Mouse (Mus musculus): ENCODE data around the gene Spo11. TPM values are rescaled to one million over a fixed set of nuclear protein-coding genes. Genes with fewer than 3 reads are reported as not detected.

The Spo11 gene
- polyA plus RNA-seq, 1 experiment from 2014 or later, result 0.26 TPM

GRCm38 (mm10) chr2:173035653-173036052, 58.2 kb downstream of the Spo11 start:
- no peak for ATAC-seq (ENCODE audit: insufficient number of reproducible peaks, low FRiP score)
- H3K9me3 ChIP-seq (replicated peaks), result no peaks in the 10 kb centered on the region
- H3K9ac ChIP-seq, result no peak overlapping the region
- no peak overlapping the region for H3K4me3 ChIP-seq
- peaks cover 55% of the 10 kb centered on the region for H3K36me3 ChIP-seq
- peak overlapping the region; percentile 25; the same call in 1 of the 2 replicates for H3K4me2 ChIP-seq
- 82% methylated on average over 5 of the region's 5 CpGs for WGBS
- H3K27ac ChIP-seq (ENCODE audit: poor library complexity, severe bottlenecking), result peak overlapping the region; percentile 70
- peaks cover 51% of the 10 kb centered on the region for H3K4me1 ChIP-seq (replicated peaks)
- no peaks in the 10 kb centered on the region for H3K27me3 ChIP-seq (replicated peaks)

- Histone ChIP-seq H3K9ac (0 out of 2 replicates have a peak overlapping the region, but pooled peaks have one; percentile 22), H3K4me3 (no peak overlapping the region), H3K4me1 (replicated peaks) (peaks cover 47% of the 10 kb centered on the region), H3K9me3 (replicated peaks) (no peaks in the 10 kb centered on the region), H3K4me2 (peak overlapping the region; percentile 25), H3K27me3 (replicated peaks) (no peaks in the 10 kb centered on the region), H3K36me3 (peaks cover 51% of the 10 kb centered on the region), H3K27ac (ENCODE audit: poor library complexity, severe bottlenecking) (peak overlapping the region; percentile 70)
- whole genome bisulfite sequencing, result 84% methylated on average over 5 of the region's 5 CpGs
- no peak for ATAC-seq (ENCODE audit: insufficient number of reproducible peaks, low FRiP score)
Observed at GRCm38 (mm10) chr2:173036055-173036454, 58.6 kb downstream of the Spo11 start.

- Histone ChIP-seq H3K4me3 (no peak overlapping the region), H3K36me3 (peaks cover 45% of the 10 kb centered on the region), H3K27ac (ENCODE audit: poor library complexity, severe bottlenecking) (peak overlapping the region; percentile 70), H3K4me1 (replicated peaks) (peaks cover 47% of the 10 kb centered on the region), H3K4me2 (peak overlapping the region; percentile 25), H3K9me3 (replicated peaks) (no peaks in the 10 kb centered on the region), H3K9ac (no peak overlapping the region), H3K27me3 (replicated peaks) (no peaks in the 10 kb centered on the region)
- 47% methylated on average over 4 of the region's 4 CpGs for WGBS
- no peak for ATAC-seq (ENCODE audit: insufficient number of reproducible peaks, low FRiP score)
Observed at GRCm38 (mm10) chr2:173036611-173037010, 59.1 kb downstream of the Spo11 start.

GRCm38 (mm10) chr2:173037347-173037746, 59.8 kb downstream of the Spo11 start:
- peaks cover 38% of the 10 kb centered on the region for H3K36me3 ChIP-seq
- 61% methylated on average over 5 of the region's 5 CpGs for WGBS
- no peak overlapping the region for H3K9ac ChIP-seq
- H3K4me2 ChIP-seq, result peak overlapping the region; percentile 11; the same call in 1 of the 2 replicates
- peak overlapping the region; percentile 70 for H3K27ac ChIP-seq (ENCODE audit: poor library complexity, severe bottlenecking)
- no peak overlapping the region for H3K4me3 ChIP-seq
- H3K4me1 ChIP-seq (replicated peaks), result peaks cover 47% of the 10 kb centered on the region
- H3K27me3 ChIP-seq (replicated peaks), result no peaks in the 10 kb centered on the region
- no peaks in the 10 kb centered on the region for H3K9me3 ChIP-seq (replicated peaks)
- 0 out of 2 replicates have a peak, but pooled peaks have one; percentile 10 for ATAC-seq (ENCODE audit: insufficient number of reproducible peaks, low FRiP score)

- H3K9me3 ChIP-seq (replicated peaks), result no peaks in the 10 kb centered on the region
- H3K9ac ChIP-seq, result no peak overlapping the region
- no peak overlapping the region for H3K4me3 ChIP-seq
- H3K4me2 ChIP-seq, result peak overlapping the region; percentile 13; the same call in 1 of the 2 replicates
- no peaks in the 10 kb centered on the region for H3K27me3 ChIP-seq (replicated peaks)
- peak overlapping the region; percentile 70 for H3K27ac ChIP-seq (ENCODE audit: poor library complexity, severe bottlenecking)
- peaks cover 31% of the 10 kb centered on the region for H3K36me3 ChIP-seq
- 47% methylated on average over 7 of the region's 7 CpGs for WGBS
- H3K4me1 ChIP-seq (replicated peaks), result peaks cover 54% of the 10 kb centered on the region
- peak; percentile 85 for ATAC-seq (ENCODE audit: insufficient number of reproducible peaks, low FRiP score)
Observed at GRCm38 (mm10) chr2:173037827-173038607, 60.5 kb downstream of the Spo11 start.

- no peak for ATAC-seq (ENCODE audit: insufficient number of reproducible peaks, low FRiP score)
- WGBS, result 92% methylated on average over 4 of the region's 4 CpGs
Observed at GRCm38 (mm10) chr2:173039041-173039440, 61.5 kb downstream of the Spo11 start.

GRCm38 (mm10) chr2:173040803-173041202, 63.3 kb downstream of the Spo11 start:
- H3K4me1 ChIP-seq (replicated peaks), result peaks cover 52% of the 10 kb centered on the region

More at GRCm38 (mm10) chr2:173039041-173039440, 61.5 kb downstream of the Spo11 start:
- Histone ChIP-seq H3K27ac (ENCODE audit: poor library complexity, severe bottlenecking) (peak overlapping the region; percentile 32), H3K4me1 (replicated peaks) (peaks cover 57% of the 10 kb centered on the region), H3K36me3 (peaks cover 21% of the 10 kb centered on the region), H3K27me3 (replicated peaks) (no peaks in the 10 kb centered on the region), H3K4me2 (no peak overlapping the region), H3K4me3 (no peak overlapping the region), H3K9ac (no peak overlapping the region), H3K9me3 (replicated peaks) (no peaks in the 10 kb centered on the region)

GRCm38 (mm10) chr2:173041242-173041641, 63.7 kb downstream of the Spo11 start:
- peaks cover 52% of the 10 kb centered on the region for H3K4me1 ChIP-seq (replicated peaks)
- no peaks in the 10 kb centered on the region for H3K9me3 ChIP-seq (replicated peaks)
- no peak overlapping the region for H3K4me2 ChIP-seq
- no peaks in the 10 kb centered on the region for H3K27me3 ChIP-seq (replicated peaks)
- no peak overlapping the region for H3K9ac ChIP-seq
- H3K27ac ChIP-seq (ENCODE audit: poor library complexity, severe bottlenecking), result no peak overlapping the region
- no peak overlapping the region for H3K4me3 ChIP-seq
- WGBS, result 60% methylated on average over 5 of the region's 5 CpGs
- H3K36me3 ChIP-seq, result 0 out of 2 replicates have a peak, but pooled peaks cover under 1% of the 10 kb centered on the region
- ATAC-seq (ENCODE audit: insufficient number of reproducible peaks, low FRiP score), result no peak

More at GRCm38 (mm10) chr2:173040803-173041202, 63.3 kb downstream of the Spo11 start:
- no peak overlapping the region for H3K27ac ChIP-seq (ENCODE audit: poor library complexity, severe bottlenecking)
- 91% methylated on average over 3 of the region's 3 CpGs for WGBS
- peaks cover 4% of the 10 kb centered on the region; the same call in 1 of the 2 replicates for H3K36me3 ChIP-seq
- no peak overlapping the region for H3K4me3 ChIP-seq
- no peak for ATAC-seq (ENCODE audit: insufficient number of reproducible peaks, low FRiP score)
- no peak overlapping the region for H3K9ac ChIP-seq
- no peak overlapping the region for H3K4me2 ChIP-seq
- no peaks in the 10 kb centered on the region for H3K9me3 ChIP-seq (replicated peaks)
- H3K27me3 ChIP-seq (replicated peaks), result no peaks in the 10 kb centered on the region

- H3K9me3 ChIP-seq (replicated peaks), result no peaks in the 10 kb centered on the region
- no peaks in the 10 kb centered on the region for H3K36me3 ChIP-seq
- no peaks in the 10 kb centered on the region for H3K27me3 ChIP-seq (replicated peaks)
- H3K4me1 ChIP-seq (replicated peaks), result peaks cover 54% of the 10 kb centered on the region
- ATAC-seq (ENCODE audit: insufficient number of reproducible peaks, low FRiP score), result no peak
- no peak overlapping the region for H3K4me3 ChIP-seq
- H3K27ac ChIP-seq (ENCODE audit: poor library complexity, severe bottlenecking), result no peak overlapping the region
- WGBS, result 50% methylated on average over 1 of the region's 1 CpGs
- H3K4me2 ChIP-seq, result no peak overlapping the region
- H3K9ac ChIP-seq, result no peak overlapping the region
Observed at GRCm38 (mm10) chr2:173041893-173042292, 64.4 kb downstream of the Spo11 start.

GRCm38 (mm10) chr2:173042504-173043162, 65.1 kb downstream of the Spo11 start:
- Histone ChIP-seq H3K27me3 (replicated peaks) (no peaks in the 10 kb centered on the region), H3K4me1 (replicated peaks) (peaks cover 61% of the 10 kb centered on the region), H3K4me3 (no peak overlapping the region), H3K9me3 (replicated peaks) (no peaks in the 10 kb centered on the region), H3K36me3 (no peaks in the 10 kb centered on the region), H3K9ac (no peak overlapping the region), H3K27ac (ENCODE audit: poor library complexity, severe bottlenecking) (peak overlapping the region; percentile 68), H3K4me2 (no peak overlapping the region)
- no peak for ATAC-seq (ENCODE audit: insufficient number of reproducible peaks, low FRiP score)
- 33% methylated on average over 11 of the region's 11 CpGs for WGBS
